Comparison of ENCODE assay signal across 26 mouse cellular contexts in the genomic region with DNA sequence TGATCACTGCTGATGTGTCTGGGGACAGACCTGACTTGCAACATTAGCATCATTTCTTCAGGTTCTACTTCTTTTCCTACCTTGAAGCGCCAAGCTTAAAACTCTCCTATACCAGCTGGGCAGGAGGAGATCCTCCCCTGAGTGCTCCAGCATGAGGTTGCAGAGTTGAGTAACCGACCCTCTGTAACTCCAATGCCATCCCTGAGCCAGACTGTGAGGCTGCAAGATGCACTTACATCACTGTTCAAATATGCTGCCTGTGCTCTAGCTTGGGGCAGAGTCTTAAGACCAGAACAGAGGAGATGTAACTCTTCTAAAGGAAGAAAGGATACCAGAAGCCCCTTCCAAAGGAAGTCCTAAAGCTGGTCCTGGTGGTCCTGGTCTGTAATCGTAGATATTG.
DNase-seq lines count a peak whose midpoint lies in the region; ATAC-seq and TF ChIP-seq lines count a peak whose summit lies in the region.
"Had no signal": no experiment of that assay in that cellular context is flagged by ENCODE, and none has a peak within 500 bp of the region (broad histone marks: within the 10 kb centered on the region; RNA-seq: fewer than 3 reads in every experiment).

No protein-coding gene starts in this region.

- peaks cover 21% of the 10 kb centered on the region for H3K4me1 ChIP-seq in intestine, embryonic 14.5 days (replicated peaks; ENCODE audit: control insufficient read depth, insufficient read depth, low read length)
- peaks cover 15% of the 10 kb centered on the region for H3K4me1 ChIP-seq in intestine, embryonic 15.5 days (replicated peaks)
- peaks cover 56% of the 10 kb centered on the region for H3K4me1 ChIP-seq in embryonic facial prominence, embryonic 10.5 days

- intact Hi-C loops in gastrocnemius, postnatal 36 days (cut with DNase I) = no loop called here

- DNase-seq in intestine, embryonic 14.5 days (ENCODE audit: low spot score) = no peak
- peak; percentile 80 for DNase-seq in 3T3-L1 (ENCODE audit: low read depth, low spot score)
- no peak for DNase-seq in embryonic facial prominence, embryonic 10.5 days (ENCODE audit: low spot score)
- DNase-seq in layer of hippocampus, adult 2 months (ENCODE audit: low spot score in 2 of 2) = no peak
- DNase-seq in gastrocnemius, postnatal 36 days = no peak
- DNase-seq: adrenal gland, adult 8-10 months; B cell, adult 2 months; cerebellum, adult 2 months; cerebellum, postnatal 25 days; gastrocnemius, postnatal 10 days; heart, adult 18-20 months; heart, postnatal 36 days; kidney, adult 9 months; kidney, postnatal 14 days; layer of hippocampus, postnatal 36 days; thymus, adult 18-20 months had no signal

- no peaks in the 10 kb centered on the region for H3K9me3 ChIP-seq in intestine, embryonic 14.5 days (ENCODE audit: control insufficient read depth, low read length)
- H3K9me3 ChIP-seq in intestine, embryonic 15.5 days = no peaks in the 10 kb centered on the region
- peaks cover 7% of the 10 kb centered on the region for H3K9me3 ChIP-seq in embryonic facial prominence, embryonic 10.5 days
- H3K9me3 ChIP-seq: embryonic facial prominence, embryonic 13.5 days; G1E; hindbrain, embryonic 13.5 days; lung, embryonic 15.5 days; midbrain, embryonic 12.5 days had no signal

- no peak overlapping the region for H3K4me3 ChIP-seq in intestine, embryonic 14.5 days (ENCODE audit: low read depth, low read length)
- H3K4me3 ChIP-seq in intestine, embryonic 15.5 days (replicated peaks) = no peak overlapping the region
- H3K4me3 ChIP-seq in embryonic facial prominence, embryonic 10.5 days = no peak overlapping the region
- no peak overlapping the region for H3K4me3 ChIP-seq in myocyte
- no peak overlapping the region for H3K4me3 ChIP-seq in layer of hippocampus, adult 2 months
- H3K4me3 ChIP-seq: embryonic facial prominence, embryonic 13.5 days; hindbrain, embryonic 13.5 days; lung, embryonic 15.5 days; midbrain, embryonic 12.5 days had no signal

- no peaks in the 10 kb centered on the region for H3K79me2 ChIP-seq in myocyte (ENCODE audit: control insufficient read depth, insufficient read depth)

- H3K27ac ChIP-seq in intestine, embryonic 14.5 days (ENCODE audit: low read depth) = peak overlapping the region; percentile 18; the same call in 1 of the 2 replicates
- no peak overlapping the region for H3K27ac ChIP-seq in intestine, embryonic 15.5 days
- 0 out of 2 replicates have a peak overlapping the region, but pooled peaks have one; percentile 24 for H3K27ac ChIP-seq in embryonic facial prominence, embryonic 10.5 days (replicated peaks)
- no peak overlapping the region for H3K27ac ChIP-seq in layer of hippocampus, adult 2 months
- H3K27ac ChIP-seq: embryonic facial prominence, embryonic 13.5 days; hindbrain, embryonic 13.5 days; liver, embryonic 14.5 days; midbrain, embryonic 12.5 days had no signal

- H3K9ac ChIP-seq in intestine, embryonic 14.5 days (ENCODE audit: low read length) = no peak overlapping the region
- H3K9ac ChIP-seq in intestine, embryonic 15.5 days = no peak overlapping the region
- H3K9ac ChIP-seq: embryonic facial prominence, embryonic 13.5 days; hindbrain, embryonic 13.5 days; liver, embryonic 14.5 days; lung, embryonic 15.5 days; midbrain, embryonic 12.5 days had no signal

- H3K4me2 ChIP-seq in intestine, embryonic 14.5 days (ENCODE audit: low read length) = no peak overlapping the region
- H3K4me2 ChIP-seq in intestine, embryonic 15.5 days (replicated peaks) = no peak overlapping the region
- H3K4me2 ChIP-seq in myocyte (ENCODE audit: low read depth) = no peak overlapping the region
- H3K4me2 ChIP-seq: embryonic facial prominence, embryonic 13.5 days; hindbrain, embryonic 13.5 days; lung, embryonic 15.5 days; midbrain, embryonic 12.5 days had no signal

- no peak for TF ChIP-seq CTCF in layer of hippocampus, adult 2 months (conservative IDR thresholded peaks at IDR 0.05)

- H3ac ChIP-seq in myocyte (ENCODE audit: control insufficient read depth, insufficient read length) = no peak overlapping the region

- ATAC-seq in intestine, embryonic 14.5 days (replicated peaks; ENCODE audit: low FRiP score, low TSS enrichment, low read depth) = no peak
- no peak for ATAC-seq in intestine, embryonic 15.5 days
- ATAC-seq: forebrain, embryonic 16.5 days had no signal

- TF ChIP-seq POLR2A in myocyte (IDR thresholded peaks at IDR 0.05; ENCODE audit: insufficient read length, low read depth) = no peak

- 67% methylated on average over 3 of the region's 3 CpGs for WGBS in intestine, embryonic 14.5 days
- WGBS in intestine, embryonic 15.5 days = 65% methylated on average over 3 of the region's 3 CpGs
- 83% methylated on average over 3 of the region's 3 CpGs for WGBS in embryonic facial prominence, embryonic 10.5 days

- H3K27me3 ChIP-seq in intestine, embryonic 14.5 days (replicated peaks; ENCODE audit: control insufficient read depth, insufficient read depth, low read length) = no peaks in the 10 kb centered on the region
- H3K27me3 ChIP-seq in intestine, embryonic 15.5 days (replicated peaks) = no peaks in the 10 kb centered on the region
- no peaks in the 10 kb centered on the region for H3K27me3 ChIP-seq in embryonic facial prominence, embryonic 10.5 days (replicated peaks; ENCODE audit: low read depth, poor library complexity, severe bottlenecking)
- H3K27me3 ChIP-seq in myocyte (ENCODE audit: control insufficient read depth, insufficient read depth, insufficient read length) = no peaks in the 10 kb centered on the region
- H3K27me3 ChIP-seq: CH12.LX; embryonic facial prominence, embryonic 13.5 days; hindbrain, embryonic 13.5 days; lung, embryonic 15.5 days had no signal

- no peaks in the 10 kb centered on the region for H3K36me3 ChIP-seq in intestine, embryonic 14.5 days (ENCODE audit: control insufficient read depth, insufficient read depth, low read length)
- no peaks in the 10 kb centered on the region for H3K36me3 ChIP-seq in intestine, embryonic 15.5 days
- peaks cover 6% of the 10 kb centered on the region; the same call in 1 of the 2 replicates for H3K36me3 ChIP-seq in embryonic facial prominence, embryonic 10.5 days (replicated peaks)
- H3K36me3 ChIP-seq in myocyte (ENCODE audit: control insufficient read depth, insufficient read depth) = no peaks in the 10 kb centered on the region
- H3K36me3 ChIP-seq: embryonic facial prominence, embryonic 13.5 days; G1E; lung, embryonic 15.5 days; midbrain, embryonic 12.5 days had no signal

TF ChIP-seq in myocyte, 11 proteins besides CTCF, POLR2A, EP300 and RAD21:
- TF ChIP-seq MYOD1 (IDR thresholded peaks at IDR 0.05; ENCODE audit: control insufficient read depth in 1 of 3, insufficient read length in 2 of 3, low read depth in 2 of 3) = no peak
- 0 out of 2 replicates have a peak, but pooled peaks have one; percentile 2 for TF ChIP-seq CEBPB (IDR thresholded peaks at IDR 0.05; ENCODE audit: insufficient read depth, poor library complexity, severe bottlenecking)
- TF ChIP-seq POLR2AphosphoS2 (IDR thresholded peaks at IDR 0.05; ENCODE audit: insufficient read length, low read depth) = no peak
- no peak for TF ChIP-seq E2F4 (IDR thresholded peaks at IDR 0.05; ENCODE audit: insufficient read depth)
- no peak for TF ChIP-seq SRF (IDR thresholded peaks at IDR 0.05; ENCODE audit: control insufficient read depth, insufficient read length, low read depth)
- TF ChIP-seq USF1 (IDR thresholded peaks at IDR 0.05; ENCODE audit: low read depth) = no peak
- TF ChIP-seq REST (IDR thresholded peaks at IDR 0.05; ENCODE audit: insufficient read depth, insufficient read length) = no peak
- TF ChIP-seq TCF3 (IDR thresholded peaks at IDR 0.05; ENCODE audit: insufficient read length, low read depth) = no peak

Comparison
In these comparisons a context has a peak if more than half of its experiments do, and no peak if none do; other contexts are left out.
1. H3K27ac ChIP-seq: peak in intestine, embryonic 14.5 days (single experiment) and embryonic facial prominence, embryonic 10.5 days (single experiment); none in intestine, embryonic 15.5 days (single experiment) and layer of hippocampus, adult 2 months (single experiment).